ENCODE assay signal across 11 mouse cellular contexts in the genomic region with DNA sequence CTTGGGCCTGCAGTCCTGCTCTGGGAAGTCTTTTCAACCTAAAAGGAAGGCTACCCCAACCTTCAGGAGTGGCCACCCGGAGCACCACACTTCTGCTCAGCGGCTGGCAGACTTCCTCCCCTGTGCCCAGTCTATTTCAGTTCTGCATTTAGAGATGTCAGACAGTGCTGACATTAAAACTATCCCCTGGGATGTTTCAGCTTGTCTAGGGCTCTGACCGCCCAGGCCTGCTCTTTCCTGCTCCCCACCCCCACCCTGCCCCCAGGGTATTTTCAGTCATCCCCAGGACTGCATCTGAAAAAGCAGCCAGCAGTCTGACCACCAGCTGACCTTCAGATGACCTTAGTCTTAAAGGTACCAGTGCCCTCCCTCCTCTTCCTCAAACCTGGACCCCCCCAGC. TPM values are rescaled to one million over a fixed set of nuclear protein-coding genes. Genes with fewer than 3 reads are reported as not detected.
DNase-seq lines count a peak whose midpoint lies in the region; ATAC-seq and TF ChIP-seq lines count a peak whose summit lies in the region.
"Had no signal": no experiment of that assay in that cellular context is flagged by ENCODE, and none has a peak within 500 bp of the region (broad histone marks: within the 10 kb centered on the region; RNA-seq: fewer than 3 reads in every experiment).

No protein-coding gene starts in this region.

- peak; percentile 76; the same call in 1 of the 2 replicates for TF ChIP-seq POLR2A in bone marrow macrophage, adult 2 months (IDR thresholded peaks at IDR 0.05; ENCODE audit: borderline replicate concordance, low read depth, low read length)

- intact Hi-C loops in heart, postnatal 10 days (cut with DNase I): loop anchor here (2.0 kb wide), 1 partner anchor 37 kb away; a partner anchor contains a TSS

- TF ChIP-seq CTCF in bone marrow macrophage, adult 2 months (IDR thresholded peaks at IDR 0.05; ENCODE audit: low read depth, low read length): no peak

- peak; percentile 97 for DNase-seq in heart, adult 11 months
- DNase-seq in heart, postnatal 10 days: no peak
- DNase-seq in lung, postnatal 4 days: peak; percentile 26 to 40
- DNase-seq in lung, postnatal 25 days (ENCODE audit: low spot score): no peak
- DNase-seq in adrenal gland, adult (ENCODE audit: inconsistent age in 2 of 2, low spot score in 1 of 2): no peak
- DNase-seq in Muller cell, postnatal 12 days (ENCODE audit: inconsistent ontology term): no peak
- DNase-seq: kidney, adult 18-20 months had no signal

- no peak overlapping the region for H3K4me3 ChIP-seq in bone marrow macrophage, adult 2 months (ENCODE audit: insufficient read depth, low read length)
- H3K4me3 ChIP-seq: heart, embryonic 12.5 days had no signal

- H3K4me1 ChIP-seq in bone marrow macrophage, adult 2 months (ENCODE audit: control insufficient read depth, insufficient read depth, low read length): peaks cover 60% of the 10 kb centered on the region

- ATAC-seq in monocyte, adult 5-6 weeks (replicated peaks; ENCODE audit: insufficient number of reproducible peaks, low FRiP score, low TSS enrichment, poor library complexity, severe bottlenecking): peak; percentile 64
- ATAC-seq: CD4-positive, CD25-positive, alpha-beta regulatory T cell, adult 4 months had no signal

- peak overlapping the region; percentile 94 for H3K27ac ChIP-seq in bone marrow macrophage, adult 2 months (ENCODE audit: insufficient read depth, low read depth, low read length)

RNA-seq across cellular contexts. Expression of a gene that starts 38.0 kb away (rescaled TPM):
- total RNA-seq in heart, postnatal 10 days (2021): 10 to 100 TPM; 13.6 to 17.4 TPM
- 174 and 202 TPM in 2 replicates for polyA plus RNA-seq in bone marrow macrophage, adult 2 months (2012; ENCODE audit: insufficient read depth, insufficient read length, missing spikeins)
- total RNA-seq in monocyte, adult 5-6 weeks (2017): 146 to 215 TPM (median 169 TPM) in 3 replicates

Comparison
In these comparisons a context has a peak if more than half of its experiments do, and no peak if none do; other contexts are left out.
1. DNase-seq: peak in heart, adult 11 months (single experiment) and lung, postnatal 4 days (2 of 2); none in heart, postnatal 10 days (0 of 2), lung, postnatal 25 days (single experiment), adrenal gland, adult (0 of 2) and Muller cell, postnatal 12 days (single experiment).